Mouse (Mus musculus) liver, postnatal 0 days (tissue): ENCODE results near the gene F3. TPM values are rescaled to one million over a fixed set of nuclear protein-coding genes. Genes with fewer than 3 reads are reported as not detected.
"Not testable (repeated sequence)": the region's sequence is repeated elsewhere in the genome, so short reads cannot be mapped to it uniquely, and the experiment has no call there.

Source experiments
- ATAC-seq: fragments of 200-750 bp; cut with Nextera tagmentation; 2 replicates; pipeline ENCODE4 v1.8.0; 2017; ENCODE audit warnings: mild to moderate bottlenecking, moderate library complexity
- DNase-seq: peaks from one replicate; pipeline ENCODE4 v3.0.0-alpha.2; 2016
- H3K27ac ChIP-seq: fragments of 300-500 bp; sonication (generic); 2 replicates; pipeline ENCODE4 v1.5.1; 2014; ENCODE audit warnings: antibody characterized with exemption, moderate library complexity, mild to moderate bottlenecking, low read depth
- H3K27me3 ChIP-seq: fragments of 300-500 bp; sonication (generic); 2 replicates; pipeline ENCODE4 v1.6.1; 2014; ENCODE audit warnings: low read length, control low read depth, mixed read lengths; ENCODE audit not compliant: insufficient read depth
- H3K36me3 ChIP-seq: fragments of 300-500 bp; sonication (generic); replicated peaks from 2 replicates; pipeline ENCODE4 v1.6.1; 2014; ENCODE audit warnings: mild to moderate bottlenecking, control low read depth, low read length, moderate library complexity, mixed read lengths; ENCODE audit not compliant: insufficient read depth
- H3K4me1 ChIP-seq: fragments of 300-500 bp; sonication (generic); 2 replicates; pipeline ENCODE4 v1.6.1; 2014; ENCODE audit warnings: antibody characterized with exemption, mild to moderate bottlenecking, control low read depth; ENCODE audit not compliant: insufficient read depth
- H3K4me2 ChIP-seq: fragments of 300-500 bp; sonication (generic); 2 replicates; pipeline ENCODE4 v1.6.1; 2014; ENCODE audit warnings: low read depth, mild to moderate bottlenecking, low read length, moderate library complexity, mixed read lengths
- H3K4me3 ChIP-seq: fragments of 300-500 bp; sonication (generic); 2 replicates; pipeline ENCODE4 v1.5.1; 2014; ENCODE audit warnings: low read depth, low read length
- H3K9ac ChIP-seq: fragments of 300-500 bp; sonication (generic); replicated peaks from 2 replicates; pipeline ENCODE4 v1.6.1; 2014; ENCODE audit warnings: mild to moderate bottlenecking, moderate library complexity
- H3K9me3 ChIP-seq: fragments of 300-500 bp; sonication (generic); 2 replicates; pipeline ENCODE4 v1.6.1; 2016; ENCODE audit warnings: mild to moderate bottlenecking, control low read depth, low read length, mixed read lengths
- CTCF ChIP-seq: sonication (generic); IDR thresholded peaks from 2 replicates; pipeline ENCODE4 v1.5.1; 2016; ENCODE audit warnings: antibody characterized with exemption, low read depth
- EP300 ChIP-seq: IDR thresholded peaks from 2 replicates; pipeline ENCODE4 v1.6.1; 2016; ENCODE audit warnings: antibody characterized with exemption, low read depth, mild to moderate bottlenecking
- WGBS: fragments of 180-500 bp; shearing (Covaris S2); extraction: QIAGEN DNeasy Blood & Tissue Kit; methylation state at CpG from one replicate; pipeline ENCODE4 v1.1.7; 2014; ENCODE audit not compliant: insufficient replicate concordance; 5-methylcytosine and 5-hydroxymethylcytosine counted together
- polyA plus RNA-seq: library from polyadenylated mRNA; unstranded; fragments of >200 nt; fragmentation: Nextera tagmentation; extraction: Ambion mirVana; gene quantifications from 2 replicates; pipeline ENCODE4 v1.2.1, GENCODE M21; 2015

F3 gene
- polyA plus RNA-seq, 1 experiment from 2014 or later: 1.3 TPM

DNA sequence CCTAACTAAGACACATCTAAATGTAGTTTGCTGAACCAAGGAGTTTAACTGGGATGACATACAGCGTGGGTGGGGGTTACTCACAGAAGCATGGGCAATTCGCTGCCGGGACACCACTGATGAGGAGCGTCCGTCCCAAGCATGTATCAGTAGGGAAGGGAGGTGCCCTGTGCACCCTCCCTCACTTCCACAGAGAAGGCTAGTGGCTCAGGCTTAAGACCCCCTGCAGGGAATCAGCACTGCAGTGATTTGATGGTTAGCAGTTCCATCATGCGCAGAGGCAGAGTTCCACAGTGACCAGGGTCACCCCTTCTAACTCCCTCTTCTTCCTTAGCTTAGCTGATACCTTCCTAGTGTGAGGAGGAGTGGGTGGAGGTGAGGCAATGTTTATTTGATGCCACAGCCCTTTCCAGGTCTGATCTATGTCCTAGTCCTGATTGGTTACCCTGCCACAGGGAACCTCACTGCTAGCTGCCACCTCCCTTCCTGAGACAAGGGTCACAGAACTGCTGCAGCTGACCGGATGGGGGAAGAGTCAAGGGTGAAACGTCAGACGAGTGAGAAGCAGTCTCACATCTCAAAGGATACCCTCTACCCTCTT lies 15.5 kb downstream of the F3 start:
- no peak overlapping the region for H3K9ac ChIP-seq
- no peaks in the 10 kb centered on the region for H3K9me3 ChIP-seq
- ATAC-seq (peak; percentile 68), DNase-seq (no peak)
- no peak overlapping the region for H3K4me3 ChIP-seq
- no peak overlapping the region for H3K4me2 ChIP-seq
- 64% methylated on average over 9 of the region's 9 CpGs for WGBS
- peaks cover 9% of the 10 kb centered on the region for H3K4me1 ChIP-seq
- 0 out of 2 replicates have a peak, but pooled peaks cover 2% of the 10 kb centered on the region for H3K36me3 ChIP-seq
- no peaks in the 10 kb centered on the region for H3K27me3 ChIP-seq
- H3K27ac ChIP-seq: no peak overlapping the region
- TF ChIP-seq EP300: no peak

DNA sequence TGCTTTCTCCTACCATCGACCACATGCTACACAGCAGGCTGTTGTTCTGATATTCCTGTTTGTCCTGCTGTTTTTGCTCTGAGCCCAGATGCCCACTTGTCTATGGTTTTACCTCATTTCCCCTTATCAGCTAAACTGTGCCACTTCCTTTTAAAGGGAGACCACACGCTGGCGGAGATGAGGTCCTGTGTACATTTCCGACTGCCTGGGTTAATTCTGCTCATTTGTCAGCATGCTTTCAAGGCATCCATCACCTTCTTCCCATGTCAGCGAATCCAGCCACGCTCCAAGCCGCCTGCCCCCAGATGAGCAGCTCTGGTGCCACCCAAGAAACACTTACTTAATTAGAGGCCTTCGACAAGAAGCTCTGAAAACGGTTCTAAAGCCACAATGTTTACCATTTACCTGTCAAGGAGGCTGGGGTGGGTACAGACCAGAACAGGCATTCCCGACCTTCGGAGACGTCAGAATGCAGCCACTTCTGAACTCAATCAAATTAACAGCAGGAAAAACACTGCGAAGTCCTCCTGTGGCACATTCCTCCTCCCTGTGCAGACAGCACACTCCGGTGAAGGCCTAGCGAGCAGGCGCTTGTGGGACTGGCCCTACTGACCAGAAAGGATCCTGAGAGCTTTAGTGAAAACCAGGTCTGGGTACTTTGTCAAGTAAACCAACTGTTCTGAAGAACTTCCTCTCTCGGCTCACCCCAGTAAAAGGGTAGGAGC lies 16.3 kb downstream of the F3 start:
- ATAC-seq (no peak), DNase-seq (no peak)
- TF ChIP-seq EP300: no peak
- Histone ChIP-seq H3K4me2 (no peak overlapping the region), H3K27me3 (no peaks in the 10 kb centered on the region), H3K9ac (no peak overlapping the region), H3K27ac (no peak overlapping the region), H3K4me3 (no peak overlapping the region), H3K4me1 (peaks cover 9% of the 10 kb centered on the region), H3K36me3 (no peaks in the 10 kb centered on the region), H3K9me3 (no peaks in the 10 kb centered on the region)
- 35% methylated on average over 17 of the region's 17 CpGs for WGBS

DNA sequence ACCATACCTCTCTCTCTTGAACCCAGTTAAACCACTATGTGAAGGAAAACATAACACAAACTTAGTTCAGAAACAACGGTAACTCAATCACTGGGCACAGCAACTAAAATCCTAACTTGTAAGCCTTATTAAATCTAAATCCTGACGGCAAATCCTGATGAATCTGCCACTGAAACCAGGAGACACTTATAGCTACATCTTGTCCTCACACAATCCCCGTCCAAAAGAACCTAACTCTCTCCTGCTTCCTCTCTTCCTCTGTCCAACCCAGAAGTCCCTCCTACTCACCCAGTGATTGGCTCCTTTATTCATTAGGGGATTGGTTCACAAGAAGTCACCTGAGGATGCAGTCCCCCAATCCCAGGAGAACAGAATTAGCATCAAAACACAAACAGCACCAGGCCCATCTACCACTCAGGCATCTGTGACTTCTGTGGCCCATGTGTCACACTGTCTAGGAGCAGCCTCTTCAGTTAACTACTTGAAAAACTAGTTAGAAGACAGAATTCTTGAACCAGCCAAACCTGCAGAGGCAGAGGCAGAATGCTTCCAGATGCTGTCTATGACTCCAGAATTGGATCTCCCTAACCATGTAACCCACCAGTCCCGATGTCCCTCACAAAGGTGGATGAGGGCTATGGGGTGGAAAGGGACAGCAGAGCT lies 18.0 kb downstream of the F3 start:
- H3K4me1 ChIP-seq, H3K4me3 ChIP-seq, H3K36me3 ChIP-seq, H3K27me3 ChIP-seq, DNase-seq, H3K9me3 ChIP-seq, H3K27ac ChIP-seq, ATAC-seq, H3K4me2 ChIP-seq, H3K9ac ChIP-seq: not testable (repeated sequence)
- WGBS: 76% methylated on average over 4 of the region's 4 CpGs

DNA sequence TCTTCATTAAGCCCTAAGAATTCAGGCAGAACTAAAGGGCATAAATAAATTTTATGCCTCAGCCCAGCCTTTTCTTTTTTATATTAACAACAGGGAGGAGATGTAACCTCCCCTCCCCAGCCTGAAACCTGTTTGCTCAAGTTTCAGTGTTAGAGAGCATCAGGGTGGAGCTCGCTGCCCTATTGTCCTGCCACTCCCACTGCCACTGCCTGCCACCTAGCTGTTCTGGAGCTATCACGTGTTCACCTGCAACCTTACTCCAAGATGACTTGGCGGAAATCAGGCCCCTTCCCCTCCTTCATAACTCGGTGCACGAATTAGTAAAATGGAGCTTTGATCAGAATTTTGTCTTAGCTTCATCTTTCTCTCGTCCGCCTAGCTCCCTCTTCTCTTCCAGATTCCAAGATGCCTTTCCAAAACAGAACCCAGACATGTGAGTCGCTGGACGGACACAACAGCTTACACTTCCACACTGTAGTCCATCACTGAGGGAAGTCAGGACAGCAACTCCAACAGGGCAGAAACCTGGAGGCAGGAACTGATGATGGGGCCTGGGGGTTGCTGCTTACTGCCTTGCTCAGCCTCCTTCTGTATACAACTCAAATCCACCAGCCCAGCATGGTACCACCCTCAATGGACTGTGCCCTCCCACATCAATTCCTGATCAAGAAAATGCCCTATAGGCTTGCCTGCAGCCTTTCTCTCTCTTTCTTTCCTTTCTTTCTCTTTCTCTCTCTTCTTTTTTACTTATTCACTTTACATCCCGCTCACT lies 31.2 kb downstream of the F3 start:
- H3K27me3 ChIP-seq, H3K4me3 ChIP-seq, ATAC-seq, H3K4me1 ChIP-seq, H3K9me3 ChIP-seq, DNase-seq, H3K9ac ChIP-seq, H3K27ac ChIP-seq, H3K4me2 ChIP-seq, H3K36me3 ChIP-seq: not testable (repeated sequence)
- WGBS: 75% methylated on average over 10 of the region's 10 CpGs

DNA sequence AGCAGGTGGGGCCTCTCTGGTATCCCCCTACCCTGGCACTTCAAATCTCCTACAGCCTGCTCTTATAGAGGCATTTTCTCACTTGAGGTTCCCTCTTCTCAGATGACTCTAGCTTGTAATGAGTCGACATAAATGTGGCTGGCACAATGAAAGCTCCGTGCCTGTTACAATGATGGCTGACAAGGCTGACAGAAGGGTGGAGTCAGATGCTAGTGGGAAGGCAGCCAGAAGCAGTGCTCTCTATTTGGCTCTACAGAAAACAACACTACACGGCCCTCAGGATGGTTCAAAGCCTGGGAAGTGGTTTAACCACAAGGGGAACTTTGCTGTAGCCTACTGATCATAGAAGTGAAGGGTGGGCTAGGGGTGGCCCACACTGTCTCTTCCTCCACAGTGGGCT lies 31.8 kb downstream of the F3 start:
- no peak for DNase-seq
- H3K27me3 ChIP-seq: no peaks in the 10 kb centered on the region

DNA sequence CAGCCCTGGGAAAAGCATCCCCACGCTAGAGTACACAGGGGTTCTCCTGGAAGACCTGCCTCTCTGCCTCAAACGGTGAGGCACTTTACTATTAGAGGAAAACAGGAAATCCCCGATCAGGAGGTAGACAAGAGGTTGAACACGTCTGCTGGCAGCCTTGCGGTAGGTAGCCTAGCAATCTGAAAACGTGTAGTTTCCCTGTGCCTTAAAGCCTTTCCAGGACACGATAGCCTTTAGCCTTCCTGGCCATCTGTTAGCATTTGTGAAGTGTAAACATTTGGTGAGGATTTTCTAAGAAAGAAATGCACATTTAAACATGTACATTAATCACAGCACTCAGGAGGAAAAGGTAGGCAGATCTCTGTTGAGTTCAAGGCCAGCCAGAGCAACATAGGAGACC lies 35.0 kb downstream of the F3 start:
- Histone ChIP-seq H3K4me2 (no peak overlapping the region), H3K36me3 (peaks cover 14% of the 10 kb centered on the region; the same call in 1 of the 2 replicates), H3K27ac (no peak overlapping the region), H3K4me1 (no peaks in the 10 kb centered on the region), H3K4me3 (no peak overlapping the region), H3K27me3 (no peaks in the 10 kb centered on the region), H3K9ac (no peak overlapping the region), H3K9me3 (no peaks in the 10 kb centered on the region)
- TF ChIP-seq EP300 (no peak), CTCF (no peak)
- WGBS: 35% methylated on average over 7 of the region's 7 CpGs
- ATAC-seq (no peak), DNase-seq (no peak)

More for the DNA sequence above, 31.8 kb downstream of the F3 start:
- no peaks in the 10 kb centered on the region for H3K4me1 ChIP-seq
- H3K9ac ChIP-seq: no peak overlapping the region
- TF ChIP-seq EP300 (no peak), CTCF (no peak)
- no peak for ATAC-seq
- H3K36me3 ChIP-seq: 0 out of 2 replicates have a peak, but pooled peaks cover under 1% of the 10 kb centered on the region
- no peak overlapping the region for H3K4me3 ChIP-seq
- H3K4me2 ChIP-seq: no peak overlapping the region
- 22% methylated on average over 3 of the region's 3 CpGs for WGBS
- no peaks in the 10 kb centered on the region for H3K9me3 ChIP-seq
- no peak overlapping the region for H3K27ac ChIP-seq
